Mouse (Mus musculus) CD4-positive, CD25-positive, alpha-beta regulatory T cell, adult 2 months (primary cell): ENCODE data around the gene Spats1.
"Not testable (repeated sequence)": the region's sequence is repeated elsewhere in the genome, so short reads cannot be mapped to it uniquely, and the experiment has no call there.

Experiments used
- DNase-seq: peaks from one replicate; pipeline ENCODE4 v3.0.0-alpha.2; 2012; ENCODE audit warnings: low read depth, low spot score

Gene Spats1

GRCm38 (mm10) chr17:45489736-45490135 lies 14.5 kb upstream of the Spats1 start:
- DNase-seq: no peak

GRCm38 (mm10) chr17:45488321-45489254 lies 13.4 kb upstream of the Spats1 start:
- peak; percentile 69 for DNase-seq

DNA sequence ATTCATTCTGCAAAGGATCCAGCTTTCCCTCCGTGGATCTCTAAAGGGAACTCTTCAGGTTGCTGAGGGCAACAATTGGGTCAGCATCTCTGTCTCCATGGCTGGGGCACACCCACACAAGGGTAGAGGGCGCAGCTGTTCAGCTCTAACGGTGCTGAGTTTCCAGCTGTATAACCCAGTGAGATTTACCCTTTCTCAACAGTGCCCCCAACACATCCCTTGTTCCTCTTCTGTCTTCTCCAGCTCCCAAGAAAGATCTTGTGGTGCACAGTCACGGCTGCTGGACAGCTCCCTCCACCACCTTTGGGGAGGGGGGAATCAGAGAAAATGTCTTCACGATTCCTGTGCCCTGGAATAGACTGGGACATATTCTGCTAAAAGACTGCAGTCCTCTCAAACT lies 12.0 kb upstream of the Spats1 start:
- no peak for DNase-seq

DNA sequence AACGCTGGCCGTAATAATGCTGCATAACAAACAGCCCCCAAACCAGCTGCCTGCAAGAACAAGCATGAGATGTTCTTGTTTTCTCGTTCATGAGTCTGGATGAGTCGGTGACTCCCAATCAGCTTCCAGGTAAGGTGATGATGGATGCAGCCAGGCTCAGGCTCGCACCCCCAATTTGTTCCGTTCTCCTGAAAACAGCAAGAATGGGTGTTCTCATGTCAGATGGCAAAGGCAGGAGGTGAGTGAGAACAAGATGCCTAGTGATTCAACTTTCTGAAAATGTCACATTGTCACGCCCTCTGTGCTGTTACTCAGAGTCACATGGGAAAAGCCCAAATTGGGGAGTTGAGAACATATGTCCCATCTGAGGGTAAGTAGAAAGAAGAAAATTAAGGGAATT lies 10.4 kb upstream of the Spats1 start:
- DNase-seq: no peak

DNA sequence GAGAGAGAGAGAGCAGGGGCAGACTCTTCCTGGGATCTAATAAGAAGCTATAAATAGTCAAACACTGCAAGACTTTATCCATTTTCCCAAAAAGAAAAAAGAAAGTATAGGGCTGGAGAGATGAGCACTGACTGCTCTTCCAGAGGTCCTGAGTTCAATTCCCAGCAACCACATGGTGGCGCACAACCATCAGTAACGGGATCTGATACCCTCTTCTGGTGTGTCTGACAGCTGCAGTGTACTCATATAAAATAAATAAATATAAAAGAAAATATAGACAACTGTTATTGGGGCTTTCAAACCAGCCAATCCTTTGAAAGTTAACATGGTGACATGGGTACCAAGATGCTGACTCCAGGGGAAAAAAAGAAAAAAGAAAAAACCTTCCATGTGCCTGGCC lies 5.2 kb upstream of the Spats1 start:
- peak; percentile 46 for DNase-seq

DNA sequence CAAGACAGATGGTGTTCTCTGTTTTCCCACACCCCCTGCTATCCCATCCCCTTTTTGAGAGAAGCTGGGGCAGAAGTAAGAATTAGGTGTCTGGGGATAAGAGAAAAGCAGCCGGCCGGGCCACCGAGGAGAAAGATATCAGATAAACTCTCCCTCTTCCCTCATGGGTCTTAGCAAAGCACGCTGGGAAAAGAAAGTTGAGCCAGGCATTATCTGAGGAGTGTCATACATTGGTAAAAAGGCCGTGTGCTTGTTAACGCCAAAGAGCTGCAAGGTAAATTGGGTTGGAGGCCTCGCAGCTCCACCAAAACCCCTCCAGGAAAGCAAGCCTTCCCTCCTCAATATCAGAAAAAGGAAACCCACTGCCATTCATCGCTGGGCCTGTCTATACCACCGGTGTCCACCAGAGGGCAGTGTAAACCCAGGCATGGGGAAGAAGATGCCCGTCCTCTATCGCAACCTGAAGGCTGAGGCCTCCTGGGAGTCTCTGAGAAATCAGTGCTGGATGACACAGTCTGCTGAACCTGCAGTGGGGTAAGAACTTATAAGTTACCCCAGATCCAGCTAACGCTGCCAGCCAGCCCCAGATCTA lies 3.1 kb upstream of the Spats1 start:
- peak; percentile 89 for DNase-seq

GRCm38 (mm10) chr17:45474146-45474545 lies 1.1 kb downstream of the Spats1 start:
- no peak for DNase-seq

DNA sequence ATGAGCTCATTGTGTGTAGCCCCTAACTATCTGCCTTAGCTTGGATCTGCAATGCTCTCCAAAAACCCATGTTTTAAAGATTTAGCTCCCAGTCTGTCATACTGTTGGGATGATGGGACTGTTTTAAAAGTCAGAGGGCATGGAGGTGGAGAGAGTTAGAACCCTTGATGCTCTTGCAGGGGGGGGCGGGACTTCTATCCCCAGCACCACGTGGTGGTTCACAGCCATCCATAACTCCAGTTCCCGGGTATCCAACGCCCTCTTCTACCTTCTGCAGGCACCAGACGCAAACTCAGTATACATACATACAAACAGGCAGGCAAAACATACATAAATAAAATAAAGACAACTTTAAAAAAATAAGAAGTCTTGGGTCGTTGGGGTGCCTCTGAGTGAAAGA lies 1.5 kb downstream of the Spats1 start:
- DNase-seq: no peak

DNA sequence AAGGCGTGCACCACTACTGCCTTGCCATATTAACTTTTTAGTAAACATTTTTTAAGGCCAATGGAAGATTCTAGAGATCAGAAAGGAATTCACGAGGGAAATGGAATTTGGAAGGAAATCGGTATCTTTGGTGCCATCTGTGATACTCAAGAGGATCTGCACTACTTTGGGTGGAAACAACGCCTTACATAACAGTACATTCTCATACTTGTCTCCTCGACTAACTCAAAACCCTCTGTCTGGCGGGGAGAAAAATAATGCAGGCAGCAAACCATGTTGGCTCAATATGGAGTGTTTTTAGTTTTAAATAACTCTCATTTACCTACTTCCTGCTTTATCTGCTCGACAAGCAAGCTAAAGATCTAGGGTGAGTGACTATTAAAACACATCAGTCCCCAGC lies 4.5 kb downstream of the Spats1 start:
- no peak for DNase-seq

GRCm38 (mm10) chr17:45468302-45468701 lies 6.9 kb downstream of the Spats1 start:
- DNase-seq: no peak

GRCm38 (mm10) chr17:45466701-45467100 lies 8.5 kb downstream of the Spats1 start:
- DNase-seq: no peak

- no peak for DNase-seq
These were observed 11.0 kb downstream of the Spats1 start for GRCm38 (mm10) chr17:45464255-45464654.

DNA sequence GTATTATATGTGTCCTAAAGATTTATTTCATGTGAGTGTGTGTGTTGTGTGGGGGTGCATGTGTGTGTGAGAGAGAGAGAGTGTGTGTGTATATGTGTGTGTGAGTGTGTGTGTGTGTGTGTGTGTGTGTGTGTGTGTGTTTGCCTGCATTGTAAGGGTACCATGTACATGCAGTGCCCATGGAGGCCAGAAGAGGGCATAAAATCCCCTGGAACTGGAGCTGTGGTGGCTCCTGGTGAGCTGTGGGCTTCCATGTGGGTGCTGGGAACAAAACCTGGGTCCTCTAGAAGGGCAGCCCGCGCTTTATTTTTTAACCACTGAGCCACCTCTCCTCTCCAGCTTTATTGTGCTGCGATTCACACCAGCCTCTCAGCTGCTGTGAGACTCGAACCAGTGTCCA lies 12.7 kb downstream of the Spats1 start:
- no peak for DNase-seq

- DNase-seq: no peak
These were observed 16.2 kb downstream of the Spats1 start for GRCm38 (mm10) chr17:45459062-45459461.

DNA sequence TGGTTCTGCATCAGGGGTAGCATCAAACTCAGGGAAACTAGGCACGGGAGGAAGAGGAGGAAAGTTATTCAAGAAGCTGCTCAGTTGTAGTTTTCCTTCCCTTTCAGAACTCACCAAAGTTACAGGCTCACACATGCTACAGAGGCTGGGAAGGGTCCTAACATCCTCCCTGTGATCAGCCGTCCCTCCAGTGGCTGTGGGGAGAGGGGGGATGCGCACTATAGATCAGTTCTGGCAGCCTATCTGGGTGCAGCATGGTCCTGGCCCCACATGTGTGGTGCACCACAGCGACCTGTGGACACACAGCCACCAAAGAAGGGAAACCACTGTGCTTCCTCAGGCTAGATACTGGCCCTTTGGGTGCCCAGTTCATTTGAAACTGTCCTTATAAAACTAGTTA lies 16.7 kb downstream of the Spats1 start:
- no peak for DNase-seq

DNA sequence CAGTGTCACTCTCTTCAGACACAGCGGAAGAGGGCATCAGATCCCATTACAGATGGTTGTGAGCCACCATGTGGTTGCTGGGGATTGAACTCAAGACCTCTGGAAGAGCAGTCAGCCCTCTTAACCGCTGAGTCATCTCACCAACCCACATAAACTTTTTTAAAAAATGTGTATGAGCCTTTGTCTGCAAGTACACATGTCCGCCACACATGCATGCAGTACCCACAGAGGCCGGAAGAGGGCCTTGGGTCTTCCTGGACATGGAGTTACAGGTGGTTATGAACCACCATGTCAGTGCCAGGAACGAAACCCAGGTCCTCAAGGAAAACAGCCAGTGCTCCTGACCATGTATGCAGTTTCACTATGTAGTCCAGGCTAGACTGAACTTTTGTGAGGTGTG lies 17.7 kb downstream of the Spats1 start:
- DNase-seq: no peak

DNA sequence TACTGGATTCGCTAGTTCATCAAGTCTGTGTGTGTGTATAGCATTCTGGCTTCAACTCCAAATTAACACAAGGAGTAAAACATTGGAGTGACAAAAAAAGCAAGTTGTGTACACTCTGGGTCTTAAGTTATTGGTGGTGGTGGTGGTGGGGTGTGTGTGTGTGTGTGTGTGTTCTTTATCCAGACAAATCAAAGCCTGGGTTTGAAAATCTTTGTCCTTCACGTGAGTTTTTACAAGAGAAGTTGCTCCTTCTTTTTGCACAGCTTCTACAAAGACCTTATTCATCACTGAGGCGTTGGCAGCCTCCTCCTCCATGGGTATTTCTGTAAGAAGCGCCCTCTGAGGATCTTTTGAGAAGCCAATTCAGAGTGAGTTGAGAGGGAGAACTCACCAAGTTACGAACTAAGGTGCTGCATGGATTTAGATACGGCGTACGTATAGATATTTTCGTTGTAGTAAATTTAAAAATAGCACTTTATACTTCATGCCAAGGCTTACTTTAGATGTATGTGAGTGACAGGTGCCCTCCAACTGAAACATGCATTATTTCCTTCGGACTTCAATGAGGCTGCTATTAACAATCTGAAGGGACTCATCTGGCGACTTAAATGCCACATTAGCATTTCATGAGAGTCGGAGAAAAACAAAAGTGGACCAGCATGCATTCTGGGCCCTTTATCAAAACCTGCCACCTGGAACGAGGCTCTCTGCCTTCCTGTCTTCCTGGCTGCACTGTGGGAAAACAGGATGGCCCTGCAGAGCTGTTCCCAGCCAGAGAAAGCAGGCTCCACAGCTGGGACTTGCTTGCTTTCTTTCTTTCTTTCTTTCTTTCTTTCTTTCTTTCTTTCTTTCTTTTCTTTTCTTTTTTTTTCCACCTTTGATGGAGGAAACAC lies 18.7 kb downstream of the Spats1 start:
- DNase-seq: no peak

DNA sequence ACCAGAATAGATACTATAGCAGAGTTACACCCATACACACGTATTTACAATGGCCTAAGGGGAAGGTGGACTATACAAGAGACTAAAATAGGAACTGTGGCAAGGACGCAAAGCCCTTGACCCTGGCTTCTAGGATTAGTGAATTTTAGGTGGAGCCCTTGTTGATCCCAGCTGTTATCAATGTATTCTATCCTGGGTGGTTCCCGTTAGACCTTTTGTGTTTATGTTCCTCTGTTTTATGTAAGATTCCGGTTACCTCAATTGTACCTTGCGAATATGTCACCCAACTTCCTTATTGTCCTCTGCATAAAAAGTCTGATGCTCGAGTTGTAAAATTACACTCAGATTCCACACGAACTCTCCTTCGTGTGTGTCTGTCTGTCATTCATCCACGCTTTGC lies 19.4 kb downstream of the Spats1 start:
- not testable (repeated sequence) for DNase-seq

DNA sequence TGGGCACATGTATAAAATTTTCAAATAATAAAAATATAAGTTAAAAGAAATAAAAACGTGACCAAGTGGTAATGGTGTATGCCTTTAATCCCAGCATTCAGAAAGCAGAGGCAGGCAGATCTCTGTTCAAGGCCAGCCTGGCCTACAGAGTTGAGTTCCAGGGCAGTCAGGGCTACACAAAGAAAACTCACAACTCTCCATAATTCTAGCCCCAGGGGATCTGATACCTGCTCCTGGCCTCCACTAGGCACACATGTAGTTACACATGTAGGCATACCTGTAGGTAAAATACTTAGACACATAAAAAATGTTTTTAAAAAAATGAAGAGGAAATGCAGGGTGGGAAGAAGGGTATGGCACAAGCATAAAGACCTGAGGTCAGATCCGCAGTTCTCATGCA lies 20.4 kb downstream of the Spats1 start:
- DNase-seq: no peak

- no peak for DNase-seq
These were observed 22.9 kb downstream of the Spats1 start for GRCm38 (mm10) chr17:45452271-45452670.

GRCm38 (mm10) chr17:45450153-45450552 lies 25.1 kb downstream of the Spats1 start:
- no peak for DNase-seq

GRCm38 (mm10) chr17:45449586-45449985 lies 25.6 kb downstream of the Spats1 start:
- DNase-seq: no peak
